Mouse (Mus musculus) kidney, postnatal 0 days (tissue): Measurements from ENCODE around the gene Ankrd13b. TPM values are rescaled to one million over a fixed set of nuclear protein-coding genes. Genes with fewer than 3 reads are reported as not detected.
A peak's percentile ranks its signal among the peaks of the same experiment; 100 is the strongest.

Experiments used
- ATAC-seq: fragments of 200-750 bp; cut with Nextera tagmentation; replicated peaks from 2 replicates; pipeline ENCODE4 v1.8.0; 2017; ENCODE audit warnings: low read depth, moderate number of reproducible peaks, moderate TSS enrichment, moderate library complexity; ENCODE audit not compliant: low FRiP score
- DNase-seq: peaks from one replicate; pipeline ENCODE4 v3.0.0-alpha.2; 2016; ENCODE audit warnings: low spot score
- H3K27ac ChIP-seq: fragments of 300-500 bp; sonication (generic); 2 replicates; pipeline ENCODE4 v1.5.1; 2014; ENCODE audit warnings: mild to moderate bottlenecking
- H3K27me3 ChIP-seq: fragments of 300-500 bp; sonication (generic); 2 replicates; pipeline ENCODE4 v1.6.1; 2014; ENCODE audit warnings: low read length, mixed read lengths; ENCODE audit not compliant: insufficient read depth
- H3K36me3 ChIP-seq: fragments of 300-500 bp; sonication (generic); 2 replicates; pipeline ENCODE4 v1.6.1; 2014; ENCODE audit warnings: low read length, mixed read lengths; ENCODE audit not compliant: insufficient read depth
- H3K4me1 ChIP-seq: fragments of 300-500 bp; sonication (generic); replicated peaks from 2 replicates; pipeline ENCODE4 v1.6.1; 2014; ENCODE audit warnings: antibody characterized with exemption, low read length, mixed read lengths; ENCODE audit not compliant: insufficient read depth
- H3K4me2 ChIP-seq: fragments of 300-500 bp; sonication (generic); 2 replicates; pipeline ENCODE4 v1.6.1; 2014; ENCODE audit warnings: mild to moderate bottlenecking, low read length, moderate library complexity, mixed read lengths
- H3K4me3 ChIP-seq: fragments of 300-500 bp; sonication (generic); replicated peaks from 2 replicates; pipeline ENCODE4 v1.5.1; 2014; ENCODE audit warnings: low read depth, low read length
- H3K9ac ChIP-seq: fragments of 300-500 bp; sonication (generic); 2 replicates; pipeline ENCODE4 v1.6.1; 2014; ENCODE audit warnings: low read depth, low read length
- H3K9me3 ChIP-seq: fragments of 300-500 bp; sonication (generic); replicated peaks from 2 replicates; pipeline ENCODE4 v1.6.1; 2016; ENCODE audit warnings: low read length, inconsistent platforms, mixed read lengths
- CTCF ChIP-seq: IDR thresholded peaks from 2 replicates; pipeline ENCODE4 v1.5.1; 2016; ENCODE audit warnings: antibody characterized with exemption, low read depth, mild to moderate bottlenecking, moderate library complexity
- WGBS: fragments of 180-500 bp; shearing (Covaris S2); extraction: QIAGEN DNeasy Blood & Tissue Kit; methylation state at CpG from one replicate; pipeline ENCODE4 v1.1.7; 2014; 5-methylcytosine and 5-hydroxymethylcytosine counted together
- polyA plus RNA-seq: library from polyadenylated mRNA; unstranded; fragments of >200 nt; fragmentation: Nextera tagmentation; extraction: Ambion mirVana; gene quantifications from 2 replicates; pipeline ENCODE4 v1.2.1, GENCODE M21; 2015

Gene Ankrd13b
- polyA plus RNA-seq, 1 experiment from 2014 or later: 6.4 TPM

DNA sequence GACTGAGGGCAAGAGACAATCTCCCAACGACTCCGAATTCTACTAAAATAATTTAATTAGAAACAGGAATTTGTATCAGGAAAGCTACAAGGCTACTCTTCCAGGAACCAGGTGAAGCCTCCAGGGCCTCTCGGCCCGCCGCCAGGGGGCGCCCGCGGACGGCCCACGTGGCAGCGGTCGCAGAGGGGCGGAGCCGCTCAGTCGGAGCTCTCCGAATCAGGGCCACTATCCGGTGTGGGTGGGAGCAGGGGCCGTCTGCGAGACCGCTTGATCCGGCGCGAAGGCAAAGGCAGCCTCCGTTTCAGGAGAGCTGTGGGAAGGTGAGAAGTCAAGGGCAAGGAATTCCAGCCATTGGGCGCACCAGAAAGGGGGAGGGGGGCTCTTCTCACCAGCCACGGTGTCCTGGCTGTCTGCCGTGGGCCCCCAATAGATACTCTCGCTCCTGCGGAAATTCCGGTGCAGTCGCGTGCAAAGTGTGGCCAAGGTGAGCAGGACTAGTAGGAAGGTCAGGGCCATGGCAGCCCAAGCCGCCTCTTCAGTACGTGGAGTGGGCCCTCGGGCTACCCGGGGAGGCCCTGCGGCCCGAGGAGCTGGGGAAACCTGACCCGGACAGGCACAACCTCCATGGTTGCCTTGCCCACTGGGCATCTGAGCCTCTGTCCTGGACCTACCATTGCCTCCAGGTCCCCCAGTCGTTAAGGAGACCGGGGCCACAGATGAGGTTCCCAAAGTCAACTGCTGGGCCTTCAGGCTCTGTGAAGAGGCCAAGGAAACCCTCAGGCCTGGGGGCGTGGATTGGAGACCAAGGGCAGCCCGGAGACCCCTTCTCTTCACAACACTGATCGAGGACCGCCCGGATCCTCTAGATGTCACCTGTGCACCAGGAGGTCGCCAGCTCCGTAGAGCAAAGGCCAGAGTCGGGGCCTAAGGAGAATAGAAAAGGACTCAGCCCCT lies 18.9 kb upstream of the Ankrd13b start:
- ATAC-seq (peak; percentile 53), DNase-seq (peak; percentile 93)
- TF ChIP-seq CTCF: peak; percentile 98
- 17% methylated on average over 49 of the region's 49 CpGs for WGBS
- H3K4me2 ChIP-seq: peak overlapping the region; percentile 74
- no peaks in the 10 kb centered on the region for H3K9me3 ChIP-seq
- peaks cover 14% of the 10 kb centered on the region for H3K4me1 ChIP-seq
- no peaks in the 10 kb centered on the region for H3K27me3 ChIP-seq
- H3K4me3 ChIP-seq: peak overlapping the region; percentile 37
- H3K36me3 ChIP-seq: peaks cover 36% of the 10 kb centered on the region
- peak overlapping the region; percentile 33; the same call in 1 of the 2 replicates for H3K27ac ChIP-seq
- H3K9ac ChIP-seq: peak overlapping the region; percentile 59

DNA sequence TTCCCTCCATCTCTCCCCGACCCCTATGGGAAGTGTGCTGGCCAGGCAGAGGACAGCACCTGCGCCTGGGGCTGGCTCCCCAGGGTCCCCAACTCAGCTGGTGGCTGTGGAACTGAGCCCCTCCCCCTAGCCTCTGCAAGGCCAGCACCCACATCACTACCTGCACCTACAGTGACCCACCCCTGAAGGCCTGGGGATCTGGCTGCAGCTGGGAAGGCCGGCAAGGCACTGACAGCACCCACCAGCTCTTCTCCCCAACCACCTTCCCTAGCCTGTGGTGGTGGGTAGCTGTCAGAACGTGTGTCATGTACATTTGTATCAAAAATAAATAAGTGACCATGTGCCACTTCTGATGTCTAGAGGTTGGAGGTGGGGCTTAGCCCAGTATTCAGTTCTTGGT lies 17.9 kb upstream of the Ankrd13b start:
- peaks cover 12% of the 10 kb centered on the region for H3K4me1 ChIP-seq
- H3K36me3 ChIP-seq: peaks cover 45% of the 10 kb centered on the region
- H3K4me3 ChIP-seq: no peak overlapping the region
- DNase-seq (no peak), ATAC-seq (no peak)
- no peaks in the 10 kb centered on the region for H3K27me3 ChIP-seq
- no peaks in the 10 kb centered on the region for H3K9me3 ChIP-seq
- H3K9ac ChIP-seq: no peak overlapping the region
- H3K4me2 ChIP-seq: no peak overlapping the region
- WGBS: 72% methylated on average over 4 of the region's 4 CpGs
- H3K27ac ChIP-seq: no peak overlapping the region
- TF ChIP-seq CTCF: no peak

GRCm38 (mm10) chr11:77506941-77507340 lies 17.5 kb upstream of the Ankrd13b start:
- H3K9ac ChIP-seq: no peak overlapping the region
- H3K27me3 ChIP-seq: no peaks in the 10 kb centered on the region
- no peak overlapping the region for H3K4me2 ChIP-seq
- H3K36me3 ChIP-seq: peaks cover 47% of the 10 kb centered on the region
- H3K27ac ChIP-seq: 0 out of 2 replicates have a peak overlapping the region, but pooled peaks have one; percentile 5
- no peak for TF ChIP-seq CTCF
- ATAC-seq (no peak), DNase-seq (no peak)
- peaks cover 9% of the 10 kb centered on the region for H3K4me1 ChIP-seq
- no peaks in the 10 kb centered on the region for H3K9me3 ChIP-seq
- no peak overlapping the region for H3K4me3 ChIP-seq
- WGBS: 86% methylated on average over 6 of the region's 6 CpGs

DNA sequence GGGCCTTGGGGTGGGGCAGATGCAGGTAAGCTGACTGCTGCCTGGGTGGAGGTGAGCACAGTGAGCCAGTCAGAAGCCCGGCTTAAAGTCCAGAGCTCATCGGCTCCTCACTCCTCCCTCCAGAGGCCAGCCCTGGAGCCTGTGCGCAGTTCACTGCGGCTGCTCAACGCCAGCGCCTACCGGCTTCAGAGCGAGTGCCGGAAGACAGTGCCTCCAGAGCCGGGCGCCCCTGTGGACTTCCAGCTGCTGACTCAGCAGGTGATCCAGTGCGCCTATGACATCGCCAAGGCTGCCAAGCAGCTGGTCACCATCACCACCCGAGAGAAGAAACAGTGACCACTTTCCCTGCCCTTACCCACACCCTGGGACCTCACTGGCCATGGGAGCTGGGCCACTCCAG lies 16.8 kb upstream of the Ankrd13b start:
- no peak overlapping the region for H3K9ac ChIP-seq
- DNase-seq: no peak
- no peaks in the 10 kb centered on the region for H3K9me3 ChIP-seq
- no peak overlapping the region for H3K4me3 ChIP-seq
- peaks cover 48% of the 10 kb centered on the region for H3K36me3 ChIP-seq
- no peak overlapping the region for H3K4me2 ChIP-seq
- H3K27me3 ChIP-seq: no peaks in the 10 kb centered on the region
- peak; percentile 49 for ATAC-seq
- TF ChIP-seq CTCF: no peak
- no peak overlapping the region for H3K27ac ChIP-seq
- peaks cover 9% of the 10 kb centered on the region for H3K4me1 ChIP-seq
- 72% methylated on average over 14 of the region's 14 CpGs for WGBS

GRCm38 (mm10) chr11:77505291-77505980 lies 16.0 kb upstream of the Ankrd13b start:
- ATAC-seq (peak; percentile 11; the same call in 1 of the 2 replicates), DNase-seq (no peak)
- no peak overlapping the region for H3K9ac ChIP-seq
- H3K4me1 ChIP-seq: peaks cover 9% of the 10 kb centered on the region
- H3K27me3 ChIP-seq: no peaks in the 10 kb centered on the region
- peak overlapping the region; percentile 31; the same call in 1 of the 2 replicates for H3K27ac ChIP-seq
- H3K36me3 ChIP-seq: peaks cover 55% of the 10 kb centered on the region
- no peak overlapping the region for H3K4me3 ChIP-seq
- TF ChIP-seq CTCF: no peak
- no peak overlapping the region for H3K4me2 ChIP-seq
- no peaks in the 10 kb centered on the region for H3K9me3 ChIP-seq
- WGBS: 83% methylated on average over 22 of the region's 22 CpGs

GRCm38 (mm10) chr11:77504377-77504776 lies 14.9 kb upstream of the Ankrd13b start:
- H3K27me3 ChIP-seq: no peaks in the 10 kb centered on the region
- ATAC-seq (no peak), DNase-seq (no peak)
- H3K4me1 ChIP-seq: peaks cover 5% of the 10 kb centered on the region
- H3K9me3 ChIP-seq: no peaks in the 10 kb centered on the region
- no peak overlapping the region for H3K4me2 ChIP-seq
- 93% methylated on average over 19 of the region's 19 CpGs for WGBS
- no peak overlapping the region for H3K4me3 ChIP-seq
- H3K36me3 ChIP-seq: peaks cover 64% of the 10 kb centered on the region
- H3K27ac ChIP-seq: no peak overlapping the region
- TF ChIP-seq CTCF: no peak
- no peak overlapping the region for H3K9ac ChIP-seq
